Mouse (Mus musculus): ENCODE results near the gene Herpud1.

- TF ChIP-seq POLR2A (IDR thresholded peaks at IDR 0.05; ENCODE audit: control insufficient read depth, extremely low read depth, insufficient read depth, low read length, poor library complexity) (no peak), CTCF (IDR thresholded peaks at IDR 0.05; ENCODE audit: borderline replicate concordance, control insufficient read depth, extremely low read depth, insufficient read depth, low read length, poor library complexity) (no peak)
Measured at GRCm38 (mm10) chr8:94390910-94391309, 4.7 kb downstream of the Herpud1 start.
